Mouse (Mus musculus) MEL (cell line): ENCODE results near the gene Klhdc7b. TPM values are rescaled to one million over a fixed set of nuclear protein-coding genes. Genes with fewer than 3 reads are reported as not detected.

ENCODE experiments used
- DNase-seq: peaks from one replicate; pipeline ENCODE4 v3.0.0; 2011; ENCODE audit warnings: low read depth, low spot score
- H3K27ac ChIP-seq: 2 replicates; pipeline ENCODE4 v1.5.1; 2012; ENCODE audit warnings: low read depth, mild to moderate bottlenecking, control low read depth, low read length, moderate library complexity; ENCODE audit not compliant: control insufficient read depth
- H3K27me3 ChIP-seq, 2 experiments: fragments of 150-350 bp in 1 of 2; sonication (generic) in 1 of 2; 2 replicates each; pipeline ENCODE4 v1.6.1; 2012; ENCODE audit warnings: low read length in 2 of 2, mild to moderate bottlenecking in 2 of 2, improper control_type of control experiment in 1 of 2, moderate library complexity in 1 of 2; ENCODE audit not compliant: insufficient read depth in 2 of 2, control insufficient read depth in 1 of 2
- H3K36me3 ChIP-seq, 2 experiments: 2 replicates each; pipeline ENCODE4 v1.6.1; 2012 to 2014; ENCODE audit warnings: low read length in 2 of 2, improper control_type of control experiment in 1 of 2, inconsistent platforms in 1 of 2, mild to moderate bottlenecking in 1 of 2; ENCODE audit not compliant: insufficient read depth in 2 of 2, control insufficient read depth in 1 of 2
- H3K4me1 ChIP-seq, 2 experiments: fragments of 150-350 bp in 1 of 2; sonication (generic) in 1 of 2; 2 replicates each; pipeline ENCODE4 v1.6.1; 2012; ENCODE audit warnings: low read length in 2 of 2, improper control_type of control experiment in 1 of 2, mild to moderate bottlenecking in 1 of 2; ENCODE audit not compliant: insufficient read depth in 2 of 2, control insufficient read depth in 1 of 2
- H3K4me3 ChIP-seq, 2 experiments: fragments of 150-350 bp in 1 of 2; sonication (generic) in 1 of 2; 2 replicates each; pipeline ENCODE4 v1.5.1; 2012; ENCODE audit warnings: low read depth in 2 of 2, low read length in 2 of 2, mild to moderate bottlenecking in 2 of 2, moderate library complexity in 2 of 2, control low read depth in 1 of 2, improper control_type of control experiment in 1 of 2; ENCODE audit not compliant: control insufficient read depth in 1 of 2, insufficient read depth in 1 of 2
- H3K79me2 ChIP-seq: 2 replicates; pipeline ENCODE4 v1.6.1; 2012; ENCODE audit warnings: mild to moderate bottlenecking, low read length, moderate library complexity; ENCODE audit not compliant: control insufficient read depth, poor library complexity, insufficient read depth
- H3K9ac ChIP-seq: 2 replicates; pipeline ENCODE4 v1.6.1; 2012; ENCODE audit warnings: low read depth, mild to moderate bottlenecking, control low read depth, low read length, moderate library complexity; ENCODE audit not compliant: control insufficient read depth, poor library complexity, severe bottlenecking
- H3K9me3 ChIP-seq: fragments of 150-350 bp; sonication (generic); replicated peaks from 2 replicates; pipeline ENCODE4 v1.6.1; 2012; ENCODE audit warnings: mild to moderate bottlenecking, low read length, improper control_type of control experiment, moderate library complexity; ENCODE audit not compliant: insufficient read depth
- BHLHE40 ChIP-seq: IDR thresholded peaks from 2 replicates; pipeline ENCODE4 v1.6.1; 2012; ENCODE audit warnings: low read depth, mild to moderate bottlenecking, inconsistent platforms, low read length, improper control_type of control experiment, borderline replicate concordance
- CHD2 ChIP-seq: IDR thresholded peaks from 2 replicates; pipeline ENCODE4 v1.6.1; 2011; ENCODE audit warnings: low read length, improper control_type of control experiment
- E2F4 ChIP-seq: IDR thresholded peaks from 2 replicates; pipeline ENCODE4 v1.6.1; 2011; ENCODE audit warnings: low read depth, low read length, improper control_type of control experiment, borderline replicate concordance
- ELF1 ChIP-seq: IDR thresholded peaks from 2 replicates; pipeline ENCODE4 v1.6.1; 2014; ENCODE audit warnings: low read depth, mild to moderate bottlenecking, inconsistent platforms, low read length, improper control_type of control experiment, moderate library complexity
- EP300 ChIP-seq, 2 experiments: IDR thresholded peaks; 2 replicates each; pipeline ENCODE4 v1.6.1; 2011; ENCODE audit warnings: improper control_type of control experiment in 2 of 2, low read length in 2 of 2, low read depth in 1 of 2, mild to moderate bottlenecking in 1 of 2
- ETS1 ChIP-seq: IDR thresholded peaks from 2 replicates; pipeline ENCODE4 v1.6.1; 2012; ENCODE audit warnings: low read depth, mild to moderate bottlenecking, inconsistent platforms, low read length, improper control_type of control experiment, moderate library complexity
- GATA1 ChIP-seq: IDR thresholded peaks from 2 replicates; pipeline ENCODE4 v1.6.1; 2011; ENCODE audit warnings: low read depth, low read length, improper control_type of control experiment
- HCFC1 ChIP-seq: IDR thresholded peaks from 2 replicates; pipeline ENCODE4 v1.6.1; 2012; ENCODE audit warnings: low read depth, mild to moderate bottlenecking, inconsistent platforms, low read length, improper control_type of control experiment, moderate library complexity
- JUND ChIP-seq: IDR thresholded peaks from 2 replicates; pipeline ENCODE4 v1.6.1; 2011; ENCODE audit warnings: low read depth, mild to moderate bottlenecking, improper control_type of control experiment, low read length
- MAFK ChIP-seq: IDR thresholded peaks from 2 replicates; pipeline ENCODE4 v1.6.1; 2011; ENCODE audit warnings: low read depth, mild to moderate bottlenecking, low read length, improper control_type of control experiment, borderline replicate concordance
- MAX ChIP-seq: IDR thresholded peaks from 2 replicates; pipeline ENCODE4 v1.6.1; 2011; ENCODE audit warnings: low read length, improper control_type of control experiment
- MAZ ChIP-seq: IDR thresholded peaks from 2 replicates; pipeline ENCODE4 v1.6.1; 2012; ENCODE audit warnings: low read depth, mild to moderate bottlenecking, inconsistent platforms, low read length, improper control_type of control experiment
- MXI1 ChIP-seq: IDR thresholded peaks from 2 replicates; pipeline ENCODE4 v1.6.1; 2011; ENCODE audit warnings: mild to moderate bottlenecking, low read depth, low read length, improper control_type of control experiment
- MYB ChIP-seq: IDR thresholded peaks from 2 replicates; pipeline ENCODE4 v1.6.1; 2011; ENCODE audit warnings: mild to moderate bottlenecking, low read depth, low read length, improper control_type of control experiment
- NELFE ChIP-seq: IDR thresholded peaks from 2 replicates; pipeline ENCODE4 v1.6.1; 2011; ENCODE audit warnings: low read depth, low read length, improper control_type of control experiment
- NRF1 ChIP-seq: IDR thresholded peaks from 2 replicates; pipeline ENCODE4 v1.6.1; 2014; ENCODE audit warnings: low read depth, mild to moderate bottlenecking, inconsistent platforms, low read length, improper control_type of control experiment, moderate library complexity; ENCODE audit not compliant: poor library complexity, insufficient read depth, severe bottlenecking
- POLR2A ChIP-seq, 2 experiments: IDR thresholded peaks; 2 replicates each; pipeline ENCODE4 v1.6.1; 2011 to 2012; ENCODE audit warnings: low read length in 2 of 2, mild to moderate bottlenecking in 2 of 2, control low read depth in 1 of 2, improper control_type of control experiment in 1 of 2, low read depth in 1 of 2, moderate library complexity in 1 of 2; ENCODE audit not compliant: control insufficient read depth in 1 of 2, insufficient read depth in 1 of 2, poor library complexity in 1 of 2
- POLR2AphosphoS2 ChIP-seq: IDR thresholded peaks from 2 replicates; pipeline ENCODE4 v1.6.1; 2011; ENCODE audit warnings: low read length, improper control_type of control experiment
- RAD21 ChIP-seq: IDR thresholded peaks from 2 replicates; pipeline ENCODE4 v1.6.1; 2011; ENCODE audit warnings: mild to moderate bottlenecking, low read depth, low read length, improper control_type of control experiment
- SIN3A ChIP-seq: IDR thresholded peaks from 2 replicates; pipeline ENCODE4 v1.6.1; 2012; ENCODE audit warnings: low read length, improper control_type of control experiment, inconsistent platforms
- SMC3 ChIP-seq: IDR thresholded peaks from 2 replicates; pipeline ENCODE4 v1.6.1; 2011; ENCODE audit warnings: low read depth, low read length, improper control_type of control experiment
- TAL1 ChIP-seq: IDR thresholded peaks from 2 replicates; pipeline ENCODE4 v1.6.1; 2012; ENCODE audit warnings: mild to moderate bottlenecking, inconsistent platforms, low read length, moderate library complexity, mixed read lengths
- TBP ChIP-seq: IDR thresholded peaks from 2 replicates; pipeline ENCODE4 v1.8.0; 2011; ENCODE audit warnings: low read depth, low read length, improper control_type of control experiment
- USF1 ChIP-seq: IDR thresholded peaks from 2 replicates; pipeline ENCODE4 v1.6.1; 2014; ENCODE audit warnings: low read depth, mild to moderate bottlenecking, inconsistent platforms, low read length, improper control_type of control experiment, moderate library complexity
- USF2 ChIP-seq, 2 experiments: IDR thresholded peaks; 2 replicates each; pipeline ENCODE4 v1.6.1; 2011 to 2012; ENCODE audit warnings: improper control_type of control experiment in 2 of 2, low read length in 2 of 2, borderline replicate concordance in 1 of 2, inconsistent platforms in 1 of 2, low read depth in 1 of 2, mild to moderate bottlenecking in 1 of 2; ENCODE audit not compliant: insufficient read depth in 1 of 2
- ZC3H11A ChIP-seq: IDR thresholded peaks from 2 replicates; pipeline ENCODE4 v1.6.1; 2012; ENCODE audit warnings: low read depth, mild to moderate bottlenecking, inconsistent platforms, low read length, improper control_type of control experiment
- ZKSCAN1 ChIP-seq: IDR thresholded peaks from 2 replicates; pipeline ENCODE4 v1.6.1; 2012; ENCODE audit warnings: low read depth, mild to moderate bottlenecking, inconsistent platforms, low read length, improper control_type of control experiment, moderate library complexity
- ZNF384 ChIP-seq: IDR thresholded peaks from 2 replicates; pipeline ENCODE4 v1.6.1; 2012; ENCODE audit warnings: low read depth, mild to moderate bottlenecking, inconsistent platforms, low read length, improper control_type of control experiment
- polyA plus RNA-seq, 2 experiments: library from polyadenylated mRNA; stranded (reverse) in 1 of 2; unstranded in 1 of 2; fragments of >175 nt in 1 of 2; fragments of >200 nt in 1 of 2; gene quantifications; 2 replicates each; pipeline versions ENCODE4 v1.2.1 to v1.2.4; 2012; ENCODE audit warnings: low replicate concordance in 2 of 2, low read depth in 1 of 2; ENCODE audit not compliant: insufficient read length in 2 of 2, insufficient read depth in 1 of 2, missing spikeins in 1 of 2
- total RNA-seq: library from RNA; depleted of rRNA; stranded (reverse); fragments of 300-350 nt; gene quantifications from 2 replicates; pipeline ENCODE4 v1.2.3, GENCODE M21; 2012

The Klhdc7b gene
- total and polyA plus RNA-seq, 3 experiments = 0.01 TPM; not detected in 2

DNA sequence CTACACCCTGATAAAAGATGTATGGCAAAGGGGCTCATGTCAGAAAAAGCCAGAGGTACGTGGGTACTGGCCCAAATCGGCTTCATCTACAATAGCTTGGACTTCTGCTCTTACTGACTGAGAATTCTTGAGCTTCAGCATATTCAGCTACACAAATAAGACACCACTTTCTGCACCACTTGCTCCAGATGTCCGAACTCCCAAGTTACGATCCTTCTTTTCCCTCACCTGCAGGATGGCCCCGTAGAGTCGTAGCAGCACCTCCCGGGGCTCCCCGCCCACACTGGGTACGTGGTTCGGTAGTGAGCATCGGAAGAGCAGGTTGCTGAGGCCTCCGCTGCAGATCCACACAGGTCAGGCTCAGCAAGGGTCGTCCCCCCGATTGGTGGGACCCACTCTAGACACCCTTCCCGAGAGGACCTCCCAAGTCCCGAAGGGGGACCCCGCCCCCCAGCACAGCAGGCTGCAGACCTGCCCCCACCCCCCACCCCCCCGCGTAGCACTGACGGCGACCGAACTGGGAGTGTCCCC lies 44.2 kb downstream of the Klhdc7b start:
- TF ChIP-seq ELF1 (no peak), RAD21 (no peak), JUND (no peak), E2F4 (no peak), MAFK (no peak), ZC3H11A (no peak), MYB (no peak), MXI1 (no peak), NELFE (no peak), ZNF384 (no peak), GATA1 (no peak), USF1 (no peak), TBP (no peak), TAL1 (no peak), SMC3 (no peak), SIN3A (no peak), USF2 (IDR thresholded peaks at IDR 0.05; ENCODE audit: borderline replicate concordance in 1 of 2, insufficient read depth in 1 of 2, low read depth in 1 of 2, low read length in 2 of 2) (no peak), MAZ (no peak), ETS1 (no peak)
- H3K27ac ChIP-seq = no peak overlapping the region
- H3K4me1 ChIP-seq = peaks cover 0 to 9% of the 10 kb centered on the region in 2 experiments; a peak in 1 of 4 replicates

DNA sequence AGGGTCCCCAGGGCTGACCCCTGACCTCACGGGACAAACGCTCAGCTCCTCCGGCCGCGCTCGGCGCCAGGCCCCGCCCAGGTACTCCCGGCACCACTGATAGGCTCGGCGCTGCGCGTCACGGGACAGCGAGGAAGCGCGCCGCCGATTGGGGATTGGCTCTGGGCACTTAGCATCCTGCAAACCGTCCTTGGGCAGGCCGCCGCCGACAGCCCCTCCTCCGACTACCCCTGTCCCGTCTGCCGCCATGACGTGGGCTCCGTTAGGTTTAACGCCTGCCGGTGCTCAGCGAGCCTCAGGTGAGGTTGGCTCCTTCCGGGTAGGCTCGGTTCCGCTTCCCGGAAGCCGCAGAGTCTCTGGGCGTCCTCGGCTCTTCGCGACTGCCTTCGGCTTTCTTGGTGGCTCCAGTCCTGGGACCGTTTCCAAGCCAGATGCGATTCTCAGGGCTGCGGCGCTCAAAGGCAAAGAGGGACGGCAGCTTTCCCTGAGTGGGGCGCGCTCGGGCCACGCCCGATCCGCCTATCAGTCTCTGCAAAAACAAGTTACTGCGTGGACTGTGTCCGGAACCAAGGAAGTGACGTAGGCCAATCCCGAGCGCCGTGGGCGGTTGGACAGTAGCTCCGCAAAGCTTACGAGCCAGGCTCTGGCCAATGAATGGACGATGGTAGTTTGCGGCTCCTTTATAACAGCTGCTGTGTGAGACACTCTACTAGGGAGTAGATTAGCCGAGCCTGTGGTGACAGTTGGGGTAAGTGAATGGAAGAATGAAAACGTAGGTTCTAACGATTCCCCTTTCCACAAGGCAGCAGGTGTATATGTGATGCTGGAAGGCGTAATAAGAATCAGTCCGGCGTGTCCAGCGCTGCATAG lies 44.9 kb downstream of the Klhdc7b start, which contains the start of the genes C730034F03Rik, Gm44502 and Chkb:
Gene C730034F03Rik (plus strand): TSS at position 238 of the 870 bp plus-strand sequence.
Gene Gm44502 (minus strand): TSS at position 345 of the 870 bp plus-strand sequence.
Gene Chkb (minus strand): TSS at position 557 of the 870 bp plus-strand sequence.
- Histone ChIP-seq H3K36me3 (peaks cover 0 to 5% of the 10 kb centered on the region in 2 experiments; a peak in 2 of 4 replicates), H3K9ac (peak within 1 kb of the TSS; percentile 88), H3K79me2 (no peaks in the 10 kb centered on the region; the same call in 1 of the 2 replicates), H3K4me1 (peaks cover 0 to 9% of the 10 kb centered on the region in 2 experiments; a peak in 1 of 4 replicates), H3K27me3 (no peaks in the 10 kb centered on the region), H3K9me3 (no peaks in the 10 kb centered on the region), H3K4me3 (peak within 1 kb of the TSS; percentile 75 to 84), H3K27ac (peak within 1 kb of the TSS; percentile 94)
- DNase-seq = peak; percentile 95
- TF ChIP-seq NELFE (peak; percentile 81), MAZ (peak; percentile 45; the same call in 1 of the 2 replicates), HCFC1 (peak; percentile 78), TBP (peak; percentile 97), NRF1 (peak; percentile 38; the same call in 1 of the 2 replicates), BHLHE40 (peak; percentile 83), EP300 (IDR thresholded peaks at IDR 0.05; ENCODE audit: low read depth in 1 of 2, low read length in 2 of 2) (no peak; a peak in 2 of 4 replicates), ELF1 (peak; percentile 91), MYB (no peak; the same call in none of the 2 replicates), MAFK (no peak), ETS1 (peak; percentile 60; the same call in 1 of the 2 replicates), ZKSCAN1 (no peak), USF1 (peak; percentile 78), POLR2AphosphoS2 (peak; percentile 73), CHD2 (no peak), TAL1 (no peak), MAX (peak; percentile 64), POLR2A (IDR thresholded peaks at IDR 0.05; ENCODE audit: control insufficient read depth in 1 of 2, insufficient read depth in 1 of 2, low read depth in 1 of 2, low read length in 2 of 2, poor library complexity in 1 of 2) (peak; percentile 60 to 79), SIN3A (peak; percentile 87)

More for the DNA sequence above, 44.2 kb downstream of the Klhdc7b start:
- Histone ChIP-seq H3K9ac (peak overlapping the region; percentile 69), H3K36me3 (peaks cover 0 to 5% of the 10 kb centered on the region in 2 experiments; a peak in 2 of 4 replicates), H3K27me3 (no peaks in the 10 kb centered on the region), H3K4me3 (peak overlapping the region; percentile 75 to 84), H3K9me3 (no peaks in the 10 kb centered on the region), H3K79me2 (no peaks in the 10 kb centered on the region; the same call in 1 of the 2 replicates)
- DNase-seq = no peak
